Mouse (Mus musculus) olfactory bulb, adult 2 months (tissue): ENCODE measurements around the gene Frmd5.

Source experiments
- CTCF ChIP-seq: fragments of 200-500 bp; IDR thresholded peaks from 2 replicates; pipeline ENCODE4 v1.5.1; 2012; ENCODE audit warnings: low read depth, mild to moderate bottlenecking, low read length, moderate library complexity; ENCODE audit not compliant: insufficient read depth
- POLR2A ChIP-seq: fragments of 200-500 bp; IDR thresholded peaks from 2 replicates; pipeline ENCODE4 v1.6.1; 2012; ENCODE audit warnings: mild to moderate bottlenecking, low read depth, low read length, moderate library complexity; ENCODE audit not compliant: insufficient read depth

- no peak for TF ChIP-seq CTCF
- TF ChIP-seq POLR2A = no peak
Measured at GRCm38 (mm10) chr2:121683606-121684005, 123.3 kb downstream of the Frmd5 start.
